Mouse (Mus musculus) left cerebral cortex, adult 6 months (tissue): Measurements from ENCODE around the gene Zim1. TPM values are rescaled to one million over a fixed set of nuclear protein-coding genes. Genes with fewer than 3 reads are reported as not detected.

Source experiments
- long read RNA-seq, 2 experiments: library from polyadenylated mRNA; unstranded; transcript quantifications; one replicate each; pipeline ENCODE4 v2.0.0; 2019 to 2020
- polyA plus RNA-seq: library from polyadenylated mRNA; unstranded; fragments of <200 nt; fragmentation: Nextera tagmentation; gene quantifications from 2 replicates; pipeline ENCODE4 v1.2.3, GENCODE M21; 2021

The Zim1 gene
- polyA plus RNA-seq: 0.65 and 0.99 TPM in 2 replicates
- long read RNA-seq, experiment 1, partial matches to known transcripts: 0 of 1 reads
- long read RNA-seq, experiment 1, other reads (novel, unspliced or antisense): 1 of 1 reads
- long read RNA-seq, experiment 2: 0 reads

DNA sequence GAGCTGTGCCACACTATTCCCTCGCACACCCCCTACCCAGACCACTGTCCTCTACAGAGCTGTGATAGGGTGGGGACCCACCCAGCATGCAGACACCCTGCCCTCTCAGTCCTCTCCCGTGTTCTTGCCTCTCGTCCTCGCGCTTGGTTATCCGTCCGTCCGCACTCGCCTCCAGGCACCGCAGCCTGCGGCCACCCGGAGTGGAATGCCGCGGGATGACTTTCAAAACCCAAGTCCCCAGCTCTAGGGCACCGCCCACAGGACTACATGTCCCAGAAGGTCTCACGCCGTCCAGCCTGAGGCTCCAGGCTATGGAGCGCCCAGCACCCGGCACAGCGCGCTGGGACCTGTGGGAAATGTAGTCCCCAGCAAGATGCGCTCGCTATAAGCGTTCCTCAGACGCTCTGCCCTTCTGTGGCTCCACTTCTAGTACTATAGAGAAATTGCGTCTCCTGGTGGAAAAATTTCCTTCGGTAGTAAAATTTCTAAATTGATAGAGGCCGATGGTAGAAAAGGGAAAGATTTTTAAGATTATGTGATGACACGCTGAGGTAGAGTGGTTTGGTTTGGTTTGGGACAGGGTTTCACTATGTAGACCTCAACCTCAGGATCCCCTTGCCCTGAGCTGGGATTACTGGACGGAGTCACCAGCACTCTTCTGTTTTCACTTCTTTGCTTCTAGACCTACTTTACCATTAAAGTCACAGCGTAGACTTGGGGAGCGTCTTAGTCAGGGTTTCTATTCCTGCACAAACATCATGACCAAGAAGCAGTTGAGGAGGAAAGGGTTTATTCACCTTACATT, at the start of gene Zim1:
Zim1 (minus strand) TSS at position 210 of the 805 bp plus-strand sequence.

GRCm38 (mm10) chr7:6730241-6730640, 34.0 kb upstream of the Zim1 start, which contains the start of the genes Peg3 and Usp29:
Gene Peg3, minus strand, starts transcription at chr7:6730431.
Gene Usp29, plus strand, starts transcription at chr7:6730578.

Other genes starting within 250 kb of the Zim1 start
- gene Olfr1336, start 240.3 kb downstream of the Zim1 start, polyA plus RNA-seq: not detected in 2 replicates
- gene Olfr1346, start 229.3 kb downstream of the Zim1 start, polyA plus RNA-seq: not detected in 2 replicates
- not detected in 2 replicates for gene Olfr5, start 209.5 kb downstream of the Zim1 start, polyA plus RNA-seq
- gene Olfr1347, start 196.7 kb downstream of the Zim1 start, polyA plus RNA-seq: not detected in 2 replicates
- gene Olfr1348, start 187.7 kb downstream of the Zim1 start, polyA plus RNA-seq: not detected in 2 replicates
- gene Olfr1349, start 173.5 kb downstream of the Zim1 start, polyA plus RNA-seq: not detected in 2 replicates
- not detected in 2 replicates for gene Olfr1350, start 131.6 kb downstream of the Zim1 start, polyA plus RNA-seq
- 25.9 and 31.8 TPM in 2 replicates for gene Peg3, start 34.0 kb upstream of the Zim1 start, polyA plus RNA-seq
- 3.9 and 5.0 TPM in 2 replicates for gene Usp29, start 34.1 kb upstream of the Zim1 start, polyA plus RNA-seq